Mouse (Mus musculus): ENCODE results near the gene Det1.

Det1 gene

DNA sequence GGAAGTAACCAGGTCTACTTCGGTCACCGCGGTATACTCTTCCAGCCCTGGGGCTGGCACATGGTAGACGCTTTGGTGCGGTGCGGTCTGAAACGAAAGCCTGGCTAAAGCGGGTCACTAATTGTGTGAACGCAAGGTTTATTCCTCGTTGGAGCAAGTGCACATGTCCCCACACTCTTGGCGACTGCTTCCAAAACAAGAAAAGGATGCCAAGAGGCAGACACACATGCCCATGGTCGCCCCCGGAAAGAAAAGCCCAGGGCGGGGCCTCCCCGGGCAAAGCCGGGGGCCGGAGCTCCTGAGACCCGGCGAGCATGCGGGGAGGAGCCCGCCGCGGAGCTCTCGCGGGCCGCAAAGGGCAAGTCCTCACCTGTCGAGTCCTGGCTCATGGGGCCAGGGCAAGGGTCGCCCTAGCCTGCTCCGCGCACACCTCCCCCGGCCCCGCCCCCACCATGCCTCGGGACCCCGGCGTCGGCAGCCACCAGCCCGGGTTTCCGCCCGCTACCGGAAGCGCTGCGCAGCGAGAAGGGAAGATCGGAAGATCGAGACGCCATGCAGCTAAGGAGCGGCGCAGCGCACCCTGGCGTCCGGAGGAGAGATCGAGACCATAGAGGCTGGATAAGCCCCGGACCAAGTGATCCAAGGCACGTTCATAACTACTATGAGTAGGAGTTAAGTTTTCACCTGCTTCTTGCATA, at the start of gene Det1:
TSS of gene Det1 (minus strand) at position 527 of the 698 bp plus-strand sequence.
- DNase-seq (ENCODE audit: low spot score in 2 of 2) = peak; percentile 78 to 89

DNA sequence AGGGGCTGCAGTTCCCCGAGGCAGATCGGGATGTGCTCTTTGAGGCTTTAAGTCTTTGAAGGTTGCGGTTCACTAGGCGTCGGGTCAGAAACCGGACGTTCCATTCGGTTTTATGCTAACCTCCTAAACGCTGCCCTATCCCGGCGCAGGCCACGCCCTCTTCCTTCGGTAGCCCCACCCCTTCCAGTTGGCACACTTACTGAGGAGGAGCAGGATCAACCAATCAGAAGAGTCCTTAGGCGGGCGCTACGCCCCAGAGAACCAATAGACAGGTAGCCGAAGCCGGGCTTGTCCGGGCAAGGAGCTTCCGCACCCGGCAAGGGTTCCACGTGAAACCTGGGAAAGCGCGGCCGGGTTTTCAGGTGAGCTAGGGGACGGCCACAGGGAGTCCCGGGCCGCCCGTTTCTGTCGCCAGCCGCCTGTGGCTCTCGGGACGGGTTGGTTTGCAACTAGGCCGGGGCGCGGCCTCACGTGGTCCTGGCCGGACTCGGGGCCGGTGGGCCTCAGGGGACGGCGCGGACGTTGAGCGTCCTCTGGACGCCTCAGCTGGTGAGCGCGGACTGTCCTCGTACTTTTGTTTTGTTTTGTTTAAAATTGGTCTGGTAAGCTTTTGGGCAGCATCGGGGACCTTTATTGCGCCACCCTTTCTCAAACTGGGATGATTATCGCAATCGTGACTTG, 48.7 kb upstream of the Det1 start, which contains the start of gene Aen:
TSS of gene Aen (plus strand) at position 202 of the 681 bp plus-strand sequence.
- peak; percentile 95 to 97 for DNase-seq (ENCODE audit: low spot score in 2 of 2)

DNA sequence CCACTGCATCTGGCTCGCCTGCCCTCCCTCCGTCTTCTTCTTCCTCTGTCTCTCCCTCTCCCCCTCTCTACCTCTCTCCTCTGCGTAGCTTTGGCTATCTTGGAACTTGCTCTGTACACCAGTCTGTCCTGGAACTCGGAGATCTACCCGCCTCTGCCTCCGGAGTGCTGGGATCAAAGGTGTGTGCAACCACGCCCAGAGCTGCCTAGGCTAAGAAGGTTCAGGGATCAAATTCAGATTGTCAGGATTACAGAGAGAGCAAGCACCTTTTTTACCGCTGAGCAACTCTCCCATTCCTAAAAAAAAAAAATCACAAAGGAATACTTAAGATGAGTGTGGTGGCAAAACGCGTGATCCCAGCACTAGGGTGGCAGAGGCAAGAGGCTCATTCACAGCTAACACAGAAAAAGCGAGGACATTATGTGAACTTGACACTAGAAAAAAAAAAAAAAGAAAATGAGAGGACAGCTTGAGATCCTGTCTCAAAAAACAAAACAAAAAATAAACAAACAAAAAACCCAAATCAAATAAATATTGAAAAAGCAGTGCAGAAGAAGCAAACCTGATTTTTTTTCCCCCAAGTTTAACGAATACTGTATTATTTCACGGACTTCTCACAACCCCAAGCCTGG, 48.1 kb upstream of the Det1 start:
- DNase-seq (ENCODE audit: low spot score in 2 of 2) = no peak

DNA sequence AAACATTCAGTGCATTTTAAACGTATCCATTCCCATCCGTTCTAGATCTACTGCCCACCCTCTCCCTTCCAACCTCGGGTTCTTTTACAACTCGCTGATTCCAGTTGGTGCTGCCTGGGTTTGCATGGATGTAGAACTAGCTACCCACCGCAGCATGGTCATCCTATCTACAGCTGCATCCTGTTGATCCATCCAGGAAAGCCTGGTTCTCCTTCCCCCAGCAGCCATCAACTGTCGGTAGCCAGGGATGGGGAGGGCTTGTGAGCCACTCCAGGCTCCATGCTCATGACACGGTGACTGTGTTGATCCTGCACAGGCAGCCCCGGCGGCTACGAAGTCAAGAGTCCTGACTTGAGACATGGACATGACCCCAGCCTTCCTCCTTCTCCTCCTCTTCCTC, 46.9 kb upstream of the Det1 start:
- no peak for DNase-seq (ENCODE audit: low spot score in 2 of 2)

DNA sequence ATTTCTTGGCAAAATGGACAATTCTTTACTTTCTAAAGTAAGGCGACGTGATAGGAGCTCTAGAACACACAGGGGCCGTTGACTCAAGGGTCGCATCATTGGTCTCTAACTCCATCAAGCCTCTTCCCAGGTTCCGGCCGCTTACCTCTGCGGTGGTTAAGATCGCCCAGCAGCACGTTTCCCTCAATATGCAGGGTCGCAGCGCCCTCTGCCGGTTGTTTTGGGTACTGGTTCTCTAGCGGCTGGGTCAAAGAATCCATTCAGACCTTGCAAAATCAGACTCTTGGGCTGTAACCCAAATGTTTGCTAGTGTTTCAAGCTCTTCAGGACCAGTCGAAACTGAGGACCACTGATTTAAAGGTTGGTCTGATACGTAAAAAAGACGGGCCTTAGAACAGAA, 43.6 kb upstream of the Det1 start:
- peak in 1 of 2 experiments; percentile 85 for DNase-seq (ENCODE audit: low spot score in 2 of 2)

DNA sequence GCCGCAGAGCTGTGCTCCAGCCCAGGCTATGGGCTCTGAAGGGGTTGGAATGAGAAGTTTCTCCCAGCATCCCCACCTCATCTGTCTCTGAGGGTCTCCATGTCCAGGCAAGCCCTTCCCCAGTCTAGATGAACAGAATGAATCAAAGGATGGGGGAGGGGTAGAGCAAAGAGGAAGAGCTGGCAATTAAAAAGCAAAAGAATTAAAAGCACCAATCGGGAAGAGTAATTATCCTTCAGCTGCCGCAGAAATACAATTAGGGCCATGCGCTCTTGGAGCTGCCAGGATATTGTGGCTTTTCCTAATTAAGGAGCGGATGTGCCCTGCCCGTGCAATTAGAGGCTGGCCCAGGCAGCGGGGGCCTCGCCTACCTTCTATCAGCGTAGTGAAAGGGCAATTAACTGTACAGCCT, 40.4 kb upstream of the Det1 start:
- DNase-seq (ENCODE audit: low spot score in 2 of 2) = no peak

DNA sequence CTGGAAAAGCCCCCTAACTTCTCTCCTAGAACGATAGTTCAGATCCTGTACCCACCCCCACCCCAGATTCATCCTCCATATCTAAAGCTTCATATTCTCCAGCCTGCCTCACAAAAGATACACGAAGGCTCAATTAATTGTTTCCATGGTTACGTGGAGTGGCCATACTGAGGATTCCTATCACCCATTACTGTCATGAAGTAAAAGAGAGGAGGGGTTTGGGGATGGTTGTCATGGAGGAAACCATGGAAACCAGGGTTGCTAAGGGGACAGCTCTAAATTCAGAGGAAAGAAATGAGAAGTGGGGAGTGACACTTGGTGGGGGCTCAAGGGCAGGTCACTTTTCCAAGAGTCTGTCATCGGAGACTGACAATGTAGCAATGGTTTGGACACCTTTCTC, 39.4 kb upstream of the Det1 start:
- DNase-seq (ENCODE audit: low spot score in 2 of 2) = no peak

DNA sequence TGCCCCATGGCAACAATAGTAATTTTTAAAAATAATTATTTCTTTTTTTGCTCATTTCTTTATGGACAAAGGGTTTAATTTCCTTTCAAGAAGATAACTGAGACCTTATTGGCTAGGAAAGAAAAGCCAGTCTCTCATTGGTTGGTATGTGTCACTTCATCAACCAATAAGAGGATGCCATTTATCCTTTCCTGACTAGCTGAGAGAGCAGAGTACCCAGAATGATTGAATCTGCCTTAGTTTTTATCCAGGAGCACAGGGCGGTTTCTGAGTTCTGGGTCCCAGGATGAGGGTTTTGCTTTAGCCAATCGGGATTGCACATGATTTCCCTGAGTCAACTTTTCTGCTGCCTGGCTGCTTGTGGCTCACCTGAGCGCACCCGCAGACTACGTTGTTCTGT, 38.3 kb upstream of the Det1 start:
- DNase-seq (ENCODE audit: low spot score in 2 of 2) = no peak

DNA sequence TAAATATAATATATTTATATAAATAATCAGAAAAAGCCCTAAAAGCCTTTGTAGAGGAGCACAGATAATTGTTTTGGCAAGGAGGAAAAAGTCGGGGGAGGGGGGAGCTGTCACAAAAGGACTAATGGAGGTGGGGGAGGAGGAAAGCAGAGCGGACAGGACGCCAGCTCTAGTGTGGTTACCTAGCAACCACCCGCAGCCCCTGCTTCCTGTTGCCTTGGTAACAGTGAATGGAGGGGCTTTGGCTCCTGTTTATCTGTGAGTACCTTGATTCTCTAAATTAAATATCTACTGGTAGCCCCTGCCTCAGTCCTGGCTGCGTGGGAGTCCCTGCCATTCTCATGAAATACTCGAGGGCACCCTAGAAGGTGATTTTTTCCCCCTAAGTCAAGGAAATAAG, 37.1 kb upstream of the Det1 start:
- peak in 1 of 2 experiments; percentile 65 for DNase-seq (ENCODE audit: low spot score in 2 of 2)

DNA sequence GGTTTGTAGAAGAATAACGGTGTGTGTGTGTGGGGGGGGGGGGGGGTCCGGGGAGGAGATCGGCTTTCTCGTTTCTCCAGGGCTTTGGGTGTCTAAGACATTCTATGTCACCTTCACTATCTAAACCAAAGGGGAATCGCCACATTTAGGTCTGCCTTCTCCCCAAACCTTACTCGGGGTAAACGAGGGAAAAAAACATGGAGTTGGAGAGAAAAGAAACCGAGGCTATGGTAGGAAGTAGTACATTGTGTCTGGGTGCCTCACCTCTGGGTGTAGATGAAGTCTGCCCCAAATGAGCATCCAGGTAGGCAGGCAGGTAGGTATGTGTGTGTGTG, 36.6 kb upstream of the Det1 start:
- no peak for DNase-seq (ENCODE audit: low spot score in 2 of 2)

DNA sequence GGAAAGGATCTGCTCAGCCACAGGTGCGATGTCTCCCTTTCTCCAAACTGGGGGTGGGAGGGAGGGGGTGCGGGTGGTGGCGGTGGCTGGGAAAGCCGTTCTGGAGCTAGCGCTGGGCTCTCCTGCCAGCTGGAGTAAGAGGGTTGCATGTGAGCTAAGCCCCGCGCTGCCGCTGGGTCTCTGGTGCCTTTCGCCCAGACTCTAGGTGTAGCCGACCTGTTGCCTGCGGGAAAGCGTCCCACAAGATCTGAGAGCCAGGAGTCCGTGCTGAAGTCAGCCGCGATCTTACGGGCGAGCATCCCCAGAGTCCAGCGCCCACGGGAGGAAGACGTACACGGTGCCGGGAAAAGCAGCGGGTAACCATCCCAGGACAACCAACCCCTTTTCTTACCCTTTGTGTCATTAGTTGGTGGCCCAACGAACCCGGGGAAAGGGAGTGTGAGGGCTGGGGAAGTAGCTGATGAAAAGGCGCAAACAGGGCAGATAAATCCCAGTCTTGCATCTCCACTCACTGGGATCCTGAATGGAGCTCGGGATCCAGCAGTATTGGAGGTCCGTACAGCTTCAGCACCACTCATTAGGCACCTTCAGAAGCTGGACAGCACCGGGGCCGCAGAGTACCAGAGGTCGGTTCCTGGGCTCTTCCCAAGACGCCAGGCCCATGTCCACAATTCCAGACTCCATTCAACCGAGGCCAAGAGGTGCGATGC, 36.1 kb upstream of the Det1 start:
- no peak for DNase-seq (ENCODE audit: low spot score in 2 of 2)

DNA sequence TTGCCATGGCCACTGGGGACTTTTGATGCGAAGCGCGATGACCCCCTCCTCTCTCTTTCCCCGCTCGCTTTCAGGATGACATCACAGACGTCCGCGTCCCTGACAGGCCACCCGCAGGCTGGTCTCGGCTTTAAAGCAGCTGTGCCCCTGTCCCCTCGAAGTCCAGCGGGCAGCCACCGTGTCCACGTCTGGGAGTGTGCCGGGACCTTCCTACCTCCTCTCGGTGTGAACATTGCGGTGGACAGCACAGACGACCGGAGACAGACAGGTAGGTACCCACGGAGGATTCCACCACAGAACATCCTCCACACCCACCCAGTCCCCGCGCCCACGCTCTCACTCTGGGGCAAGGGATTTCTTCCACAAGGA, 35.4 kb upstream of the Det1 start:
- peak; percentile 63 to 73 for DNase-seq (ENCODE audit: low spot score in 2 of 2)

DNA sequence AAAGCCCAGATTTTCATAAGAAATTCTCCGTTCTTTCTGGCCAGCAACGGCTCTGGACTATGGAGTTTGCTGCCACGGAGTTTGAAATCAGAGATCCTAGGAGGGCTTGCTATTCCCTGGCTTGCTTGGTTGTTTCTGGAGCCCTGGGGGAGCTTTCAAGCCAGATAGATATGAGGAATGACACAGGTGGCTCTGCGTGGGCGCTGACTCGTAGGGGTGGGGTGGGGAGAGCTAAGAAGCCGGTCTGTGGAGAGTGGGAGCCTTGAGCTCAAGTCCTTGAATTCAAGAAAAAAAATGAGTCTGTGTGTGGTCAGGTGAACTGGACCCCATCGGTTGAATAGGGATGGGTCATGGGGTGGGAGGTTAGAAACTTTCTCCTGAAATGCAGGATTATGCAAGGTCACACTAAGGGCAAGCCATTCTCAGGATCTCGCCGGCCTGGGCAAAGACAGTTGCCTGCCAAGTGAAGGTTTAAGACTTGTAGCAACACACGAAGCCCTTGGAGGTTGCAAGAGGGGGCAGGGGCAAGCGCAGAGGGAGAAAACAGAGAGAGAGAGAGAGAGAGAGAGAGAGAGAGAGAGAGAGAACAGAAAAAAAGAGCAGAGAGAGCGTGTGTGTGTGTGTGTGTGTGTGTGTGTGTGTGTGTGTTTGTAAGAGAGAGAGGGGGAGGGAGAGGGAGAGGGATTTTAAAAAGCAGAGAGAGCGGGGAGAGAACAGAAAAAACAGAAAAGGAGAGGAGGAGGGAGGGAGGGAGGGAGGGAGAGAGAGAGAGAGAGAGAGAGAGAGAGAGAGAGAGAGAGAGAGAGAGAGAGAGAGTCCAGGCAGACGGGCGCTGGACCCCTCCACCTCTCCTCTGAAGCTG, 34.8 kb upstream of the Det1 start:
- DNase-seq (ENCODE audit: low spot score in 2 of 2) = no peak

DNA sequence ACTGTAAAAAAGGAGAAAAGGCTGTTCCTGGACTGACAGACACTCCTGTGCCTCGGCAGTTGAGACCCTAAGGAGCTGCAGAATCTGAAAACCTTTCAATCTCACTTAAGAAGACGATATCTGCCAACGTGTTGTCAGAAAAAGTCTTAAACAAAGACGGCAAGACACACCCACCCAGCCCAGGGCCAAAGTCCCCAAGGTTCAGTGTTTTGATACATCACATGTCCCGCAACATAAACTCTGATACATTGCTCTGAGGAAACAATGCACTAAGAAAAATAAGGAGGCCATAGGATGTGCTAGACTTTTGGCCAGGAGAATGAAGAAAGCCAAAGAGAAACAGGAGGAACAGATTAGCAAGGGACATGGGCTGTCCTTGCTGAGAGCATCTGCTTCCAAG, 25.8 kb upstream of the Det1 start:
- DNase-seq (ENCODE audit: low spot score in 2 of 2) = no peak

DNA sequence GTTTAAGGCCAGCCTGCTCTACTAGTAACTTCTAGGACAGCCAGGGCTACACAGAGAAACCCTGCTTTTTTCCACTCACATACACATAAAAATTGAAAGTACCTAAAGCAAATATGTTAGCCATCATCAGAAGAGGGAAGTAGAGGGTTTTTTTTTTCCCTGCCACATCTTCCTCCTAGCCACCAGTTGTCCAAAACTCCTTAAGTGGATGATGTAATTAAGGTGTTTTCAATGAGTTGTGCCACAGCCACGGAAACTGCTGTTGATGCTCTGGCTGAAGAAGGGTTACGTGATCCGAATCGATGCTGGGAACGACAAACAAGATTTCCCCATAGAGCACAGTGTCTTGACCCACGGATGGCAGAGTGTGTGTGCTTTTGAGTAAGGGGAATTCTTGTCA, 25.3 kb upstream of the Det1 start:
- no peak for DNase-seq (ENCODE audit: low spot score in 2 of 2)

DNA sequence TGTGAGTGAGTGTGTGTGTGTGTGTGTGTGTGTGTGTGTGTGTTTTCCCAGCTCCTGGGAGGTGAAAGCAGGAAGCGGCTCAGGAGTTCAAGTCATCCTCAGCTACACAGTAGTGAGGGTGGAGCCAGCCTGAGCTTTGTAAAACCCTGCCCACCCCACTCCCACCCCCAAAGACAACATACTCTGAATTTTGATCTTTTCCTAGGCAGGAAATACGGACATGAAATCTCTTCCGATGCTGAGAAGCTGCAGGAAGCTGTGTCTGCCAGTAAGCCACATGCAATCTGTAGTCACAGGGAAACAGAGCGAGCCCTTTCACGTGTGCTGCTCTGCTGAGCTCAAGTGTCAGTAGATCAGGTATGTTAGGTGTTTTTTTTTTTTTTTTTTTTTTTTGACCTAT, 21.7 kb upstream of the Det1 start:
- no peak for DNase-seq (ENCODE audit: low spot score in 2 of 2)

DNA sequence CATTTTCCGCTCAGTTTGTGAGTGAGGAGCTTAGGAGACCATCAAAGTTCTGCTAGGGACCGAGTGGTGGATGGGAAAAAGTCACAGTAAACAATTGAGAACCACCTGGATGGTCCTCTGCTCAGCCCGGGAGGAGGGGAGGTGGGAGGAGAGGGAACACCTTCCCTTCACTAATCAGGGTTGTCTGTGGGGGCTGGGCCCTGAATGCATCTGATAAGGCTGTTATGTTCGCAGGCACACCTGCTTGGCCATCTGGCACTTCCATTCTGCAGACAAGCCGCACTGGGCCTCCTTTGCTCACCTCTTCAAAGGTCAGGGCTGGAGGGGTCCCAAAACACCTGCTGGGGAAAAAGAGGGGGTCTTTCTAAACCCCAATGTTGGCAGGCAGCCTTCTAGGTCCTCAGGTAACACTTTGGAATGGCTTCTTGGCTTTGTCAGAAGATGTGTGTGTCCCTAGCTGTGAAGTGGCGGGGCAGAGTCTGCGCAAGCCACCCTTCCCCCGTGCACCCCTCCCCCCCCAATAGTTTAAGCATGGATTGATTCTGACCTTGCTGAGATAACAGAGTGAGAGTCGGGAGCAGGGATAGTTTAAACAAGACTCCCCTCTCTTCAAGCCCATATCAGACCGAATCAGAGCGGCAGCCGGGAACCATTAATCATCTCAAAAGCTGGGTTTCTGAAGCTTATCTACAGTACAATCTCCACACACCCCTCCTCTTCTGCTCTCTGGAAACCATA, 18.3 kb upstream of the Det1 start:
- DNase-seq (ENCODE audit: low spot score in 2 of 2) = no peak

DNA sequence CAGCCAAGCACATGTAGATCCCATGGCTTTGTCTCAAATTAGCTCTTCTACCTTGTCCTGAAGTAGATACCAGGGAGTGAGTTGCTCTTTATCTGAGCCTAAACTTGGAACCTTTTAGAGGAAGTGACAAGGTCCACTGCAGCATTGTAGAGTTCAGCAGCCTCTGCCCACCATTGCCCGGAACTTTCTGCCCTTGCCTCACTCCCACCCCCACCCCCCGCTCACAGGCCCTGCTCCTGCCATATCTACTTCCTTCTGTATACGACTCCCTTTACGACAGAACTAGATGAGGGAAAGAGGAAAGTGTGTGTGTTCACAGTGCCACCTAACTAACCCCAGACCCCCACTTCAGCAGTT, 17.4 kb upstream of the Det1 start:
- no peak for DNase-seq (ENCODE audit: low spot score in 2 of 2)

DNA sequence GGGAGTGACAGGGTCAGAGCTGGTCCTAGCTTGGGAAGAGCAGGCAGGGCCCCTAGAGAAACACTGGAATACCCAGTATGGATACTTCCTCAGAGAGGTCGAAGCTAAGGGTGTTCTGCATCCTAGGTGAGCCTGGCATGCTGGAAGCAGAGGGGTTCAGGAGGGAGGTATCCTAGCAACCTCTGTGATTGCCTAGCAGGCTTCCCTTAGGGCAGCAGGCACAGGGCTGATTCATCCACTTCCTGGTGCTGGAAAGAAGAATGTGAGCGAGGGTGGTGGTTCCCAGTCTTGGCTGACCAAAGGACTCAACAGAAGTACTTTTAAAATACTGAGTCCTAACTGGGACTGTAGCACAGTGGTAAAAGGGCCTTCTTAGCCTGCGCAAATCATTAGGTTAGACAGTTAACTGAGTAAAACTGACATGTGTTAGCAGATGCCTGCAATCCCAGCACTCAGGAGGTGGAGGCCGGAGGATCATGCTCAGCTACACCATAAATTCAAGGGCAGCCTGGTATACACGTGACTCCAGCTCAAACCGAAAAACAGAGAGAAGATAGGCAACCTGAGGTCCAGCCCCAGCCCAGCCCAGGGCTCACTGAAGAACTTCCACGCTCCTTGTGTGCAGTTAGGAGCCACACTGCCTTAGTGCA, 16.9 kb upstream of the Det1 start:
- DNase-seq (ENCODE audit: low spot score in 2 of 2) = no peak

DNA sequence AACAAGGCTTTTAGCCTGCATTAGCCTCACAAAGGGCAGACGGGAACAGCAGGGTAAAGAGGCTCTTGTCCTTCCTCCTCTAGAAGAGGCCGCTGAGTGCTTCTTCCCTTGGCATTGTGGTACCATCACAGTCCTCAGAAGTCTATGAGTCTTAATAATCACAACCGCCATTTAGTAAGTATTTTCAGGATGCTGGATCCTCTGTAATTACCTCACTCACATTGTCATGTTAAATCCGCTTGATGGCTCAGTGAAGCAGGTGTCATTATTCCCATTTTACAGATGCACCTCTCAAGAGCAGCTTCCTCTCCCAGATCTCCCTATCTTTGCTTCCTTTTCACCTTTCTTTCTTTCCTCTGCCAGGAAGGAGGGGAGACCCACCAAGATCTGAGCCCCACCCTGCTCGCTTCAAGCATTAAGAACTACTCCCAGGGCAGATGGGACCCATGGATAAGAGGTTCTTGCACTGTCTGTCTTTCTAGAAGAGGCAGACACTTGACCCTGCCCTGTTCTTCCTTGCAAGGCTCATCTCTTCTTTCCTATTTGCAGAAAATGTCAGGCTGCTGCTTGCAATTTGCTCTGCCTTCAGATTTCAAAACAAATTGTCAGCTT, 8.1 kb upstream of the Det1 start:
- no peak for DNase-seq (ENCODE audit: low spot score in 2 of 2)
